Mouse (Mus musculus) olfactory bulb, adult 2 months (tissue): ENCODE data around the gene Wdr82. TPM values are rescaled to one million over a fixed set of nuclear protein-coding genes. Genes with fewer than 3 reads are reported as not detected.

Source experiments
- H3K27ac ChIP-seq: fragments of 200-500 bp; 2 replicates; pipeline ENCODE4 v1.5.1; 2012; ENCODE audit warnings: low read depth, low read length; ENCODE audit not compliant: insufficient read depth
- H3K4me1 ChIP-seq: fragments of 200-500 bp; 2 replicates; pipeline ENCODE4 v1.6.1; 2012; ENCODE audit warnings: low read length; ENCODE audit not compliant: control insufficient read depth, insufficient read depth
- H3K4me3 ChIP-seq: fragments of 200-500 bp; 2 replicates; pipeline ENCODE4 v1.5.1; 2012; ENCODE audit warnings: mild to moderate bottlenecking, low read depth, low read length, moderate library complexity; ENCODE audit not compliant: insufficient read depth
- CTCF ChIP-seq: fragments of 200-500 bp; IDR thresholded peaks from 2 replicates; pipeline ENCODE4 v1.5.1; 2012; ENCODE audit warnings: low read depth, mild to moderate bottlenecking, low read length, moderate library complexity; ENCODE audit not compliant: insufficient read depth
- POLR2A ChIP-seq: fragments of 200-500 bp; IDR thresholded peaks from 2 replicates; pipeline ENCODE4 v1.6.1; 2012; ENCODE audit warnings: mild to moderate bottlenecking, low read depth, low read length, moderate library complexity; ENCODE audit not compliant: insufficient read depth
- WGBS: fragments of 180-500 bp; shearing (Covaris S2); methylation state at CpG from one replicate; pipeline ENCODE4 v1.1.7; 2018; 5-methylcytosine and 5-hydroxymethylcytosine counted together
- polyA plus RNA-seq: library from polyadenylated mRNA; stranded (reverse); fragments of >200 nt; gene quantifications from 2 replicates; pipeline ENCODE4 v1.2.4, GENCODE M21; 2012; ENCODE audit warnings: low replicate concordance; ENCODE audit not compliant: missing spikeins, insufficient read depth, insufficient read length

The Wdr82 gene
- not detected in 2 replicates for polyA plus RNA-seq

DNA sequence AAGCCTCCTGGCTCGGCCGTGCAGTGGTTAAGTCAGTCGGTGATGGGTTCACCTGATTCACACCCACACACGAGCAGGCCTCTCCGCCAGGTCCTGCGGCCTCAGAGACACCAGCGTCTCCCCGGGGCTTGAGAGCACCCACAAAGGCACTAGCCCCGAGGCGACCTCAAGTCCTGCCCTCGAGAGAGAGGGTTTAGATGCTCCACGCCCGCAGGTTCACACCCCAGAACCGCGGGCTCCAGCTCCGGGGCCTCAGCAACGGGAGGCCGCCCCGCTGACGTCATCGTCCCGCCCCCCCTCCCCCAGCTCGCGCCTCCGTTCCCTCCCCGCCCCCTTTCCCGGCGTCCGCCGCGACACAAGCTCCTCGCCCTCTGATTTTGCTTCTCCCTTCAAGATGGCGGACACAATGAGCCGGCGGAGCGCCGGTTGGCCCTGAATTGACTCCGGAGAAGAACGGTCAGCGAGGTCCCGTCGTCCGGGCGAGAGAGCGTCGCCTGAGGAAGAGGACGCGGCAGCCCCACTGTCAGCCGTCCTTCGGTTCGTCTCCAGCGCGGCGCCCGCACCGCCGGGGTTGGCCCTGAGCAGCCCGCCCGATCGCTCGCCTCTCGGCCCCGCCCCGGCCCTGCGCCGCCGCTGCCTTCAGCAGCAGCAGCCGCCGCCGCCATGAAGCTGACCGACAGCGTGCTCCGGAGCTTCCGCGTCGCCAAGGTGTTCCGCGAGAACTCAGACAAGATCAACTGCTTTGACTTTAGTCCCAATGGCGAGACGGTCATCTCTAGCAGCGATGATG lies at the start of gene Wdr82:
Gene Wdr82, plus strand, starts transcription at position 373 of the 790 bp plus-strand sequence.
- Histone ChIP-seq H3K27ac (peak within 1 kb of the TSS; percentile 98), H3K4me1 (peaks cover 7% of the 10 kb centered on the region), H3K4me3 (peak within 1 kb of the TSS; percentile 99)
- under 1% methylated on average over 81 of the region's 81 CpGs for WGBS
- TF ChIP-seq CTCF (no peak), POLR2A (peak; percentile 81)

DNA sequence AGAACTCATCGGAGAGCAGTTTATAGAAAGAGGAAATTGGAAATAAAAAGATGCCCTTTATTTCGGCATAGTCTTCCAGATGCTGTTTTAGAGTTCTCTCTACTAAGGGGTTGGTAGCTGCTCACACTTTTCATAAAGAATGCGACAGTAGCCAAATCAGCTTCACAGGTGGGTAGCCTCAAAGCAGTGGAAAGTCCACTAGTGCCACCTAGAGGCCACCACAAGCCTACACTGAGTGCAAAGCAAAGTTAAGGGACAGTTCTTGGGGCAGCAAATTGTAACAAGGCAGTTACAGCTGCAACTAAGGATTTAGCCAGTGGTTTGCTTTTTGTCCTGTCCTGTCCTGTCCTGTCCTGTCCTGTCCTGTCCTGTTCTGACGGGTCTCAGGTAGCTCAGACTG lies 47.1 kb upstream of the Wdr82 start:
- Histone ChIP-seq H3K4me1 (peaks cover 12% of the 10 kb centered on the region), H3K27ac (no peak overlapping the region), H3K4me3 (no peak overlapping the region)
- 57% methylated on average over 4 of the region's 4 CpGs for WGBS
- TF ChIP-seq CTCF (no peak), POLR2A (no peak)

DNA sequence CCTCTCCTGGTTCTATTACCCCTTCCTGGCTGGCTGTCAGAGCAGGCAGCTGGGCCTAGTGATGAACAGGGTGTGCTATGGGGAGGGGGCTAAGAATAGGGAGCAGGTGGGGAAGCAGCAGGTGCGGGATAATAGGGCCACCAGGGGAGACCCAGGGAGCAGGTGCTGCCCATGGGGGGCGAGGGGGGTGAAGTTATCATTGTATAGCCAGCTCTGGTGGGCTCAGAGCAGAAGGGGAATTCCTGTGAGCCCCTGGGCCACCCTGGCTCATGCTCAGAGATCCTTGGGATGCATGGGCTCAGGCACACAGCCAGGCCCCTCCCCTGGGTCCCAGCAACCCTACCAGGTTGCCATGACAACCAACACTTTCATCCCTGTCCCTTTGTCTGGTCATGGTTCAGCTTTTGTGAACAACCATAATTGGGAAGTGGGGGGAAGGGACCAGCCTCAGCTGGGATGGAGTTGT lies 43.9 kb upstream of the Wdr82 start:
- peaks cover 12% of the 10 kb centered on the region for H3K4me1 ChIP-seq
- TF ChIP-seq CTCF (no peak), POLR2A (no peak)
- 45% methylated on average over 2 of the region's 2 CpGs for WGBS
- no peak overlapping the region for H3K27ac ChIP-seq
- no peak overlapping the region for H3K4me3 ChIP-seq

- Histone ChIP-seq H3K27ac (no peak overlapping the region), H3K4me1 (peaks cover 12% of the 10 kb centered on the region), H3K4me3 (no peak overlapping the region)
- WGBS, result 92% methylated on average over 2 of the region's 2 CpGs
- no peak for TF ChIP-seq CTCF
- no peak for TF ChIP-seq POLR2A
These were observed 41.7 kb upstream of the Wdr82 start for GRCm38 (mm10) chr9:106129072-106129471.

GRCm38 (mm10) chr9:106130250-106130649 lies 40.5 kb upstream of the Wdr82 start:
- no peak for TF ChIP-seq CTCF
- TF ChIP-seq POLR2A, result no peak
- Histone ChIP-seq H3K4me1 (peaks cover 12% of the 10 kb centered on the region), H3K27ac (no peak overlapping the region), H3K4me3 (no peak overlapping the region)
- WGBS, result 92% methylated on average over 7 of the region's 7 CpGs

- WGBS, result 61% methylated on average over 10 of the region's 10 CpGs
- no peak for TF ChIP-seq CTCF
- TF ChIP-seq POLR2A, result no peak
- H3K27ac ChIP-seq, result no peak overlapping the region
- H3K4me3 ChIP-seq, result no peak overlapping the region
- peaks cover 6% of the 10 kb centered on the region; the same call in 1 of the 2 replicates for H3K4me1 ChIP-seq
These were observed 33.0 kb upstream of the Wdr82 start for GRCm38 (mm10) chr9:106137671-106138216.

- 15% methylated on average over 10 of the region's 10 CpGs for WGBS
- no peak for TF ChIP-seq POLR2A
- TF ChIP-seq CTCF, result no peak
- H3K4me1 ChIP-seq, result peaks cover 6% of the 10 kb centered on the region; the same call in 1 of the 2 replicates
- H3K4me3 ChIP-seq, result no peak overlapping the region
- no peak overlapping the region for H3K27ac ChIP-seq
These were observed 31.0 kb upstream of the Wdr82 start for GRCm38 (mm10) chr9:106139763-106140162.

DNA sequence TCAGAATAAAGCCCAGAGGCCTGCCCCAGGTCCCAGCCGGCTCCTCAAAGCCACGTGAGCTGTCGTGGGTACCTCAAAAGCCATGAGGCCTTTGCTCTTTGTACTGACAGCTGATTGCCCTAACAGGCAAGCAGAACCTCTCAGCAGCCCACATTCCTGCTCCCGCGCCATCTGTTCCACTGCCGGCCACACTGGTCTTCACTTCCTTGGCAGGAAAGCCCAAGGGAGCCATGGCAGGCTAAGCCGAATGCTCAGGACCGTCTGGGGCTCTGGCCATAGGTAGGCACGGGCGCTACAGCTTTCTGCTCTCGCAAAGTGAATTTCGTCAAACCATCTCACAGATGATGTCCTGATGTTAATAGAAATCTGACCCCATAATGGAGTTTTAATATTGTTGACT lies 28.8 kb upstream of the Wdr82 start:
- Histone ChIP-seq H3K4me1 (peaks cover 6% of the 10 kb centered on the region; the same call in 1 of the 2 replicates), H3K27ac (no peak overlapping the region), H3K4me3 (no peak overlapping the region)
- 90% methylated on average over 12 of the region's 12 CpGs for WGBS
- TF ChIP-seq CTCF (no peak), POLR2A (no peak)

GRCm38 (mm10) chr9:106144176-106144575 lies 26.6 kb upstream of the Wdr82 start:
- no peak for TF ChIP-seq POLR2A
- TF ChIP-seq CTCF, result no peak
- WGBS, result 41% methylated on average over 7 of the region's 7 CpGs
- Histone ChIP-seq H3K4me3 (no peak overlapping the region), H3K4me1 (peaks cover 16% of the 10 kb centered on the region), H3K27ac (no peak overlapping the region)
